Mouse (Mus musculus) R1 (cell line): ENCODE measurements around the gene Cdk17.
A peak's percentile ranks its signal among the peaks of the same experiment; 100 is the strongest.

Experiments
- DNase-seq: peaks from one replicate; pipeline ENCODE4 v3.0.0-alpha.2; 2018; ENCODE audit warnings: low read depth, low spot score

The Cdk17 gene

DNA sequence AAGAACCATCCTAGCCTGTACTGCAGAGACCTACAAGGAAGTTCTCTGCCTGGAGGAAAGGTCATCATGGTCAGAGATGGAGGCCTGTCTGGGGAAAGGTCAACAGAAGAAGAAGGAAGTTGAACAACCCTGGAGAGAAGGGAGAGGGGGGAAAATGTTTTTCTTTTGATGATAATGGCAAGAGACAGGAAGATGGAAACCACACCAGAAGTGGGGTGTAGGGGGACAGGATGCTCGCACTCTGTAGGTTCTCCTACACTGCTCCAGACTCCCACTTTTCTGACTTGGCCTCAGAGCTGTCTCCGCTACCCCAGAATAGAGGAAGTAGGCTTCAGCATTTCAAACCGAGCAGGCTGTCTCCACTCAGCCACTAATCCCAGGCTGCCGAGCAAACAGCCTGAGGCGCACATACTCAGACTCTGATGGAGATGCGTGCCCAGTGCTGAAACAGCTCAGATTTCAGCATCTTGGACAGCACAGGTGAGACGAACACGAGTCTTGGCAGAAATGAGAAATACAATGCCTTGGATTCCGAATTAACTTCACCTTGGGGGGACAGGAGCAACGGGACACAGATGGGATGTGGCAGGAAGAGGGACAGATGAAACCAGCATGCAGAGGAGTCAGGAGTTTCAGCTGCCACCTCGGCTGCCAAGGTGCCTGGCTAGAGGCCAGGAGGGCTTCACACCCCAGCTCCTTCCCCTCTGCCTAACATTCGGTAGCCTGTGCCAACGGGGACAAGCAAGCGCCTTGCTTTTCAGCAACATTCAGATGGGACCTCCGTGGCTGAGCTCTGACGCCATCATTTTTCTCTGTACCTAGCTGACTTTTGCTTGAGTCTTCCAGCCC, 100.7 kb downstream of the Cdk17 start:
- DNase-seq = no peak

DNA sequence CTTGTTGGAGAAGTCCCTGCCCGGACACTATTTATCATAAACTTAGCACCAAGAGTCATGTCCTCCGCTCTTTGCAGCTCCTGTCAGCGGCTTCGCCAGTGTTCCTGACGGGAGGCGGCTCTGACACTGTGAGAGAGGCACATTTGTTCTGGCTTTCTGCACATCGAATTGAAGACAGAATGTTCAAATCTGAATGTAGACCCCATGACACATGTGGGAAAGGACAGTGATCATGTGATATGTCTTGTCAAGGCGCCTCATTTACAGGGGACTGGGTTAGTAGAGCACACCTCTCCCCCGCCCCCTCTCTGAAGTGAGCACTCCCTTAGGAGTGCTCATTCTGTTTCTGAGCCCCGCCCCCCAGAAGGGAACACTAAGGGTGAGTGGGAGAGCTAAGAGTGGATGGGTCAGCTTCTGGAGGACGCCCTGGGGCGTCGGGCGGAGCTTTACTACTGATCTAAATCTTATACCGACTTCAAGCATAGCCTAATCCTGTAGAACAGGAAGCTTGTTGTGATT, 101.4 kb downstream of the Cdk17 start:
- DNase-seq = no peak

DNA sequence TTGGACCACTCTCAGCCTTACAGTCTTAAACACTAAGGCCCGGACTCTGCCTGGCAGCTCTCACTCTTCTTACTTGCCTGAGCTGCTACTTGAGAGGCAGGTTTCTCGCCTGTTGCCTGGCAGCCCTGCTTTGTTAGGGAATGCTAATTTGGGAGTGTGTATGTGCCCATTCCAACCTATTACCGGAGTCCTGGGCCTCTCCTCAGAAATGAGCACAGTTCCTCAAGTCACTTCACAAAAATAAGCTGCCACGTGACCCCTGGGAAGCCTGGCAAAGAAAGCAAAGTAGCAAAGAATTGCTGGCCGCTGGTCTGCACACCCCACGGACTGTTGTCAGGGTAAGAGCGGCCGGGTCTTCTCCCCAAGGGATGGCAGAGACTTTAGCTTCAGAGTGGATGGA, 102.8 kb downstream of the Cdk17 start:
- no peak for DNase-seq

- no peak for DNase-seq
Measured at GRCm38 (mm10) chr10:93264001-93264400, 103.3 kb downstream of the Cdk17 start.

DNA sequence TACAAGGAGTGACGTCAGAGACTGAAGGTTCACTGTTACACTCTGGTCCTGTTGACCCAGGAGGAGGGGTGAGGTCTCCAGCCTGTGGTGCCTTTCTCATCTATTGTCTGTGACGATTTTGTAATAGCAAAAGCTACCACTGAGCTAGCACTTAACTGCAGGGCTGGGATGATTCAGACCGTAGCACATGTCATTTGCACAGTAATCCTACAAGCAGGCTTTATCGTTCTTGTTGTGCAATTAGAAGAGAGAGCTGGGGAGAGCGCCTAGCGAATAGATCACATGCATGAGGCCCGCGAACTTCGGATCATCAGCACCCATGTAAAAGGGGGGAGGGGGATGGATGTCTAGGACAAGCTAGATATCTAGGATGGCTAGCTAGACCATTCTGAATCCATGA, 105.2 kb downstream of the Cdk17 start:
- no peak for DNase-seq

DNA sequence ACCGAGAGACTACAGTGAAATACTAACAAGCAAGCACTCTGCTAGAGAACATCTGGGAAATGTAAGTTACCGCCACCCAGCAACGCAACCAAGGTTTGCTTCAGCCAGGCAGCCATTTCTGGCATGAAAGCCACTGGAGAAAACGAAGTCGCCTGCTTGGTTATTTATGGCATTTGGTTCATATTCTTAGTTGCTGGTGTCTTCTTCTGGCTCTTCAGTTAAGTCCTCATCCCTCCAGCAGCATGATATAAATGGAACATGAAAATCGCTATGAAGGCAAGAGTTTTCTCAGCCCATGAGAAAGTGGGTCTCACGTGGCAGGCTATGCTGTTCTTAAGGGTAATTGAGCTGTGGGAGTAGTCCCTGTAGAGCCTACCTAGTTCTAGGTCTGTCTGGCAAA, 105.8 kb downstream of the Cdk17 start:
- no peak for DNase-seq

DNA sequence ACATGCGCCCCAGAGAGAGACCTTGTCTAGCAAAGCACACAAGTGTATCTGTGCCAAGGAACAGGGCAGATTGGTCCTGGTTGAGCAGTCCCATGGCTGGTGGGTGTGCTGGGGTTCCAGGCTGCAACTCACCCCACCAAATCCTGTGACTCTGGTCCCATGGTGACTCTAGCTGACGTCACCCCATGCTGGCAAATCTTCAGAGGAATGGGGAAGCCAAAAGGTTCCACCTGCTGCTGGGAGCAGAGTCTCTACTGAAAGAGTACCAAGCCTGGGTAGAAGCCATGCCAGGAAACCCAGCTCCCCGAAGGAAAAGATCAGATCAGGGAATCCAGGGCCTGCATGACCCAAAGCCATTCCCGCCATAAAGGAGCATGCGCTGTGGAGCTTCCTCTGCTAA, 106.8 kb downstream of the Cdk17 start:
- no peak for DNase-seq

DNA sequence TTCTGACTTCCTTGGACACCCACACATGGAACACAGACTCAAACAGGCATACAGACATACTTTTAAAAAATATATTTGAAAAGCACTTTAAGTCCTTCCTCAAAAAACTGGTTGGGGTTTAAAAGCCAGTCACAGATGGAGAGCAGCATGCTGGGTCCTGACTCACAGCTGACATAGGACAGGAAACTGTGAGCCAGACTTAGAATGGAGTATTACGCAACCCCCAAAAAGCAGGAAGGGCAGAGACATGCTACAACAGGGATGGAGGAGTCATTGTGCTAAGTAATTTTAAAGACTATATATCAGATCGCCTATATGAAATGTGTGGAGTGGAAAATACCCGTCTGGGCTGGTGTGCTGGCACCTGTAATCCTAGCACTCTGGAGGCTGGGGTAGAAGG, 107.7 kb downstream of the Cdk17 start:
- no peak for DNase-seq

- DNase-seq = no peak
Measured at GRCm38 (mm10) chr10:93269744-93270143, 109.1 kb downstream of the Cdk17 start.

DNA sequence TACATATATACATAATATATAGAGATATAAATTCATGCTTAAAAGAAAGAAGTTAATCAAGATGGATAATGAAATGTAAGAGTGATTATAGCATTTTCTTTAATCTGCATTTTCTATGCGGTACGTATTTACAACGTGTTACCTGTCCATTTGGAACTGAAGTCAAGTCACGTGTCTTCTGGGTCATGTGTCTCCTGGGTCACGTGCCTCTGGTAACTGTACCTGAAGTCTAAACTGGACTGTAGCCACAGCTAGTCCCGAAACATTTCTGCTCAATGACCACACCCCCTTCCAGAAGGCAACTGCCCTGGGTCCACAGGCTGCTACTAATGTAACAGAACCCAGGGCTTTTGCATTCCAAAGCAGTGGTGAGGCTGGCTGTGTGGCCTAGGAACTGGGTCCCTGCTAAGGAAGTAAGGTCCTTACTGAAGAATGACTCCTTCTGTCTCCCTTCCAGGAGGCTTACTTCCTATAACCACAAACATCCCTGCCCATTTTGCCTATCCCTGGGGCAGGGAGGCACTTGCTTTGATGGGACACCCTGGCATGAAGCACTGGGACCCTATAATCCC, 110.3 kb downstream of the Cdk17 start:
- no peak for DNase-seq

GRCm38 (mm10) chr10:93271831-93272230, 111.2 kb downstream of the Cdk17 start:
- no peak for DNase-seq

DNA sequence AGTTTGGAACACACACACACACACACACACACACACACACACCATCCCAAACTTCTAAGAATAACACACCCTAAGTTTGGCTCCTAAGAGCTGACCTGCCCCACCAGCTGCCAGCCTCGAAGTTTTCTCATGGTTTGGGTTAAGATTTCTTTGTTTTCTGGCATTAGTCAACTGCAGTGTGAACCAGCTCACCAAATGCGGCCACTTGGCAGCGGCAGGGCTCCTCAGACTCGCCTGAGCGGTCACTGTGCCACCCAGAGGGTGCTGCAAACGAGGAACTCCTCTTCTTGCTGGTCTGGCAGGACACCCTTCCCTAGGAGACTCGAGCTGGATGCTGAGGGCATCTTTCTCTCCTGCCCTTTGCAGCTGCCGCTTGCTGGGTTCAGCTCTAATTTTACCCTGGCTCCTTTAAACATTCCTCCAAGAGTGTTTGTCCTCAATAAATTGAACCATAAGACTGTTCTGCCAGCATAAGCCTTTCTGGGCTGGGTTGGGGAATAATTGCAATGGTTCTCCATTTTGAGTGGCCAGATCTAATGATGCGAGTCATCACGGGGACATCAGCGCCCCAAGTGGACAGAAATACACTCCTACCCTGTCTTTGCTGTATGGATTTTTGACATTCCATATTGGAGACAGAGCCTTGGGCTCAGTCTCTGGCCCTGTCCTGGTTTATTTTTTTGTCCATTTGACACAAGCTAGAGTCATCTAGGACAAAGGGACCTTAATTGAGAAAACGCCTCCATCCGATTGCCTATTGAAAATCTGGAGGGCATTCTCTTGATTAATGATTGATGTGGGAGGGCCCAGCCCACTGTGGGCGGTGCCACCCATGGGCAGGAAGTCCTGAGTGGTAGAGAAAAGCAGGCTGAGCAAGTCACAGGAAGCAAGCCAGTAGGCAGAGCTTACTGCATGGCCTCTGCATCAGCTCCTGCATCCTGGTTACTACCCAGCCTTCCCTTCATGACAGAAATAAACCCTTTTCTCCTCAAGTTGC, 112.6 kb downstream of the Cdk17 start:
- DNase-seq = peak; percentile 68

DNA sequence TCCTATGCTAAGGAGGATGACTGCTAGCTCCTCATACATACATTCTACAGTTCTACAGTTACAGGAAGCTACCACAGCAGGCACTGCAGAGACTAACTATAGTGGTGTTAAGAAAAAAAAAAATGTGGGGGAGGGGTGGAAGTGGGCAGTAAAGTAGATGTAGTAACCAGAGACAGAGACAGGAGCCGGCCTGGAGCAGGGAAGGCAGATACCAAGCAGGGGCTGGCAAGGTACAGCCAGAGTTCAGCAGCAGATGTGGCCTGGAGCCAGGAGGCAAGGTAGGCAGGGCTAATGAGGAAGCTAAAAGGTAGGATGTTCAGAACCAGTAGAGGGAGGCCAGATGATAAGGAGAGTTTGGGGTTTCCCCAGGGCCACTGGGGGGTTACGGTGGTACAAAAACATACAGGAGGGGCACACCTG, 113.6 kb downstream of the Cdk17 start:
- peak; percentile 43 for DNase-seq

DNA sequence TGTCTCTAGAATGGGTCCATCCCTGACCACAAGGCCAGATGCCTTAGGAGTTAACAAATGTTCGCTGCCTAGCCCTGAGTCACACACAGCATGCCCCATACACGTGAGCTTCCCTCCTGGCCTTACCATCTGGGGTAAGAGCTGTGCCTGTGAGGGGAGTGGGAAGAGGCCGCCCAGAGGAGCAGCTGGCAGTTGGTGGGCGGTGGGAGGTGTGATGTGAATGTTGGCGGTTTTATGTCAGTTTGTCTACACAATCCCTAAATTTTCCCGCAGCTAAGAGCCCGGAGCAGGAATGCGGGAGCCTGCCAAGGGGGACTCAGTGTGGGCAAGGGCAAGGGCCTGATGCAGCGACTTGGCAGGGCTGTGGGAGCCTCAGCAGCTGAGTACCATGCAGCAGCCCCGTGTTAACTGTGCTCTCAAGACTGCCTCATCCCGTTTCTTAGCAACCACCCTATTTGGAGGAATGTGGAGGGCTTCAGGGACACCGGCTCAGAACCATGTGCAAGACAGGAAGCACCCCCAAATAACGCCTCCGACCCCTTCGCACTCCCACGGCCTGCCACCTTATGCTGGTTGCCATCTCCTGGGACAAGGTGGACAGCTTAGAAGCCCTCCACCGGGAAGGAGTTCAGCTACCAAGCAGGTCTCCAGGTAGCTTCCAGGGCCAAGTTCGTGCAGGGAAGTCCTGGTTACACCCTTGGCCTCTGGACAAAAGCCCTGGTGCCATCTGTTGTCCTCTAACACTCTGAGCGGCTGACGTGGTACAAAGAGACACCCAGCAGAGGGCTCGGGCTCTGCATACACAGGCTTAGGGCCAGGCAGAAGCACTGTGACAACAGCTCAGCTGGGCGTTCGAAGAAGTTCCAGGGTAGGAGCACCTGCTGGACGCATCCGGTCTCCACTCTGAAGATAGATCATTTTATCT, 114.8 kb downstream of the Cdk17 start:
- peak; percentile 34 for DNase-seq

DNA sequence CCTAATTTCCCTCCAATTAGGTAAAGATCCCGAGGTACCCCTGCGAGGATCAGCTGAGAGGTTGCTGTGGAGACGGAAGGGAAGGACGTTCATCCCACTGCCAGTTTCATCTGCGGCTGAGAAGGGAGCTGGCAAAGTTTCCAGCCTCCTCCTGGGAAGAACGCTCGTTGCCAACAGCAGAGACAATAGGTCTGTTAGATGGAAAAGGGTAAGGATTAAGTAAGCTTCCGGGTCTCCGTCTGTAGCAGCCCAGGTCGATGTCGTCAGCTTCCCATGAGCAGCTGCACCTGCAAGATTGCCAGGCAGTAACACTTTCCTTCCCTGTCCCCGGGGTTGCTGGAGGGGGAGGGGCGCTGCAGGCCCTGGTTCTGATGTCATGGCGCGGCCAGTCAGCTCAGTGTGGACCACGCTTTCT, 115.7 kb downstream of the Cdk17 start:
- peak; percentile 58 for DNase-seq

- no peak for DNase-seq
Measured at GRCm38 (mm10) chr10:93276857-93277256, 116.2 kb downstream of the Cdk17 start.

GRCm38 (mm10) chr10:93278361-93278760, 117.7 kb downstream of the Cdk17 start:
- DNase-seq = peak; percentile 92

GRCm38 (mm10) chr10:93279062-93279461, 118.4 kb downstream of the Cdk17 start:
- peak; percentile 95 for DNase-seq

DNA sequence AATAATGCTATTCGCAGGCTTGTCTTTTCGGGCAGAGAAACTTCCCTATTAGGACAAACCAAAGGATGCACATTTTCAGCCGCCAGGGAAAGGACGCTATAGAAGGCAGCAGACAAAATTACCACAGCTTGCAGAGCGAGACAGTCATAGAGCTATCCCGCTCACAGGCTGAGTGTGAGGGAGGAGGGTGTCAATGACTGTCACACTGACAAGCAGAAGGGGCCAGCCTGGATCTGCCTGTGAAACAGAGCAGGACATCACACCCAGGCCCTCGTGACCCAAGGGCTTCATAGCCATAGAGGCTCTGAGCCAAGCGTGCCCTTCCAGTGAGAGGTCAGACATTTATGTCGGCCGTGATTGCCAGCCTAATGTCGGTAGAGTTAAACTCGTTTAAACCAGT, 119.9 kb downstream of the Cdk17 start:
- no peak for DNase-seq

- no peak for DNase-seq
Measured at GRCm38 (mm10) chr10:93281092-93281491, 120.4 kb downstream of the Cdk17 start.

DNA sequence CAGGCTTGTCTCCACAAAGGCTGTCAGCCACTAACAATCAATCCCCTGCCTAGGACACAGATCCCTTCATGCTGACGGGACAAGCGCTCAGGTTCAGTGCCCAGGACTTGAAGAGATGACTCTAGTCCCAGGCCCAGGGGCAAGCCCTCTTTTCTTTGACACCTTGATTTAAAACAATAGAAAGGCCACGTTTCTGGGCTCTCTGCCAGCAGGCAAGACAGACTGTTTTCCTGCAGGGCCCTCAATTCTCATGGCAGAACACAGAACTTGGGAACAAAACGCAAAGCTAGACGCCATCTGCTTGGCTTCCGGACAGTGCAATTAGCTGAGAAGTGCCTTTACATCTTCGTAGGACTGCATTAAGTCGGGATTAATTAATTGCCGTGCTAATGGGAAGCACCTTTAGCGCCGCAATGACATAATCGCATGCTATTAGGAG, 121.9 kb downstream of the Cdk17 start:
- no peak for DNase-seq
